Mouse (Mus musculus) B cell, adult (primary cell): ENCODE measurements around the gene Gm21820. TPM values are rescaled to one million over a fixed set of nuclear protein-coding genes. Genes with fewer than 3 reads are reported as not detected.

Experiments used
- total RNA-seq: library from RNA; stranded (reverse); gene quantifications from 4 replicates; pipeline ENCODE4 v1.2.4, GENCODE M21; 2023; ENCODE audit not compliant: inconsistent age

Gene Gm21820
- total RNA-seq = not detected in 4 replicates

GRCm38 (mm10) chrY:5249341-5249740 lies at the start of gene Gm21820:
Gene Gm21820 (minus strand): TSS chrY:5249441.

Other genes with a start within 250 kb of the Gm21820 start
- not detected in 4 replicates for gene Gm20918, start 205.5 kb downstream of the Gm21820 start, total RNA-seq